Mouse (Mus musculus) limb, embryonic 12.5 days (tissue): Measurements from ENCODE around the gene Pde4d. TPM values are rescaled to one million over a fixed set of nuclear protein-coding genes. Genes with fewer than 3 reads are reported as not detected.
A peak's percentile ranks its signal among the peaks of the same experiment; 100 is the strongest.

Experiments used
- ATAC-seq: fragments of 200-750 bp; cut with Nextera tagmentation; 2 replicates; pipeline ENCODE4 v1.8.0; 2017; ENCODE audit warnings: low read depth, moderate TSS enrichment; ENCODE audit not compliant: insufficient number of reproducible peaks, insufficient read depth, low FRiP score, low TSS enrichment
- H3K27ac ChIP-seq: fragments of 300-500 bp; sonication (generic); 2 replicates; pipeline ENCODE4 v1.5.1; 2016; ENCODE audit warnings: mild to moderate bottlenecking, moderate library complexity
- H3K27me3 ChIP-seq: fragments of 300-500 bp; sonication (generic); 2 replicates; pipeline ENCODE4 v1.6.1; 2016; ENCODE audit warnings: mild to moderate bottlenecking, moderate library complexity
- H3K36me3 ChIP-seq: fragments of 300-500 bp; sonication (generic); 2 replicates; pipeline ENCODE4 v1.6.1; 2016; ENCODE audit warnings: mild to moderate bottlenecking, moderate library complexity
- H3K4me1 ChIP-seq: fragments of 300-500 bp; sonication (generic); replicated peaks from 2 replicates; pipeline ENCODE4 v1.6.1; 2016
- H3K4me2 ChIP-seq: fragments of 300-500 bp; sonication (generic); 2 replicates; pipeline ENCODE4 v1.6.1; 2016; ENCODE audit warnings: mild to moderate bottlenecking, moderate library complexity
- H3K4me3 ChIP-seq: fragments of 300-500 bp; sonication (generic); replicated peaks from 2 replicates; pipeline ENCODE4 v1.5.1; 2016; ENCODE audit warnings: mild to moderate bottlenecking
- H3K9ac ChIP-seq: fragments of 300-500 bp; sonication (generic); replicated peaks from 2 replicates; pipeline ENCODE4 v1.6.1; 2016; ENCODE audit warnings: mild to moderate bottlenecking, moderate library complexity
- H3K9me3 ChIP-seq: fragments of 300-500 bp; sonication (generic); 2 replicates; pipeline ENCODE4 v1.6.1; 2016; ENCODE audit warnings: mild to moderate bottlenecking, moderate library complexity
- WGBS: fragments of 180-500 bp; shearing (Covaris S2); methylation state at CpG from one replicate; pipeline ENCODE4 v1.1.7; 2016; 5-methylcytosine and 5-hydroxymethylcytosine counted together
- polyA plus RNA-seq: library from polyadenylated mRNA; unstranded; fragments of >200 nt; fragmentation: Nextera tagmentation; extraction: Ambion mirVana; gene quantifications from 2 replicates; pipeline ENCODE4 v1.2.1, GENCODE M21; 2016

The Pde4d gene
- polyA plus RNA-seq, 1 experiment from 2014 or later = 23.7 TPM

GRCm38 (mm10) chr13:108490872-108491271, 41.1 kb downstream of the Pde4d start:
- H3K27ac ChIP-seq = no peak overlapping the region
- 87% methylated on average over 2 of the region's 2 CpGs for WGBS

GRCm38 (mm10) chr13:108492886-108493285, 43.1 kb downstream of the Pde4d start:
- ATAC-seq = no peak
- Histone ChIP-seq H3K27ac (no peak overlapping the region), H3K9me3 (no peaks in the 10 kb centered on the region), H3K9ac (no peak overlapping the region), H3K36me3 (no peaks in the 10 kb centered on the region), H3K4me2 (no peak overlapping the region), H3K27me3 (no peaks in the 10 kb centered on the region), H3K4me1 (no peaks in the 10 kb centered on the region), H3K4me3 (no peak overlapping the region)

More at GRCm38 (mm10) chr13:108490872-108491271, 41.1 kb downstream of the Pde4d start:
- no peaks in the 10 kb centered on the region for H3K36me3 ChIP-seq
- no peak for ATAC-seq
- no peak overlapping the region for H3K4me2 ChIP-seq
- no peaks in the 10 kb centered on the region for H3K27me3 ChIP-seq
- H3K4me1 ChIP-seq = no peaks in the 10 kb centered on the region
- no peak overlapping the region for H3K4me3 ChIP-seq
- no peaks in the 10 kb centered on the region for H3K9me3 ChIP-seq
- no peak overlapping the region for H3K9ac ChIP-seq

DNA sequence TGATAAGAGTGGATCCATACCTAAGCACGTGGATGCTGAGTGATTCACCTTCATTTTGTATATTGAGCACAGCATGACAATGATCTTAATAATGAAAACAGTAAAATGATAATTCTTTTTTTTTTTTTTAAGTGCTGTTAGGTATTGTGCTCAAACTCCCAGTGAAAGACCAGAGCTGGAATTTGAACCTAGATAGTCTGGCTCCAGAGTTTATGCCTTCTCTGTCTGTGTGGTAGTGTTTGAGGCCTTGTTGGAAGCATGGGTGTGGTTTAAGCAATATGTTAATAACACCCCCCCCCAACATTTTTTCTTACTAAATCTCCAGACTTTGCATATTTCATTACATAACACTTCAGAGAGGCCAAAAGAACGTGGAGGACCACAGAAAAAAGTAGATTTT, 44.6 kb downstream of the Pde4d start:
- WGBS = 72% methylated on average over 2 of the region's 2 CpGs
- Histone ChIP-seq H3K9me3 (no peaks in the 10 kb centered on the region), H3K36me3 (no peaks in the 10 kb centered on the region), H3K27ac (no peak overlapping the region), H3K4me3 (no peak overlapping the region), H3K9ac (no peak overlapping the region), H3K27me3 (no peaks in the 10 kb centered on the region), H3K4me1 (peaks cover 12% of the 10 kb centered on the region), H3K4me2 (no peak overlapping the region)
- no peak for ATAC-seq

GRCm38 (mm10) chr13:108497768-108498167, 48.0 kb downstream of the Pde4d start:
- 50% methylated on average over 8 of the region's 8 CpGs for WGBS
- peaks cover 12% of the 10 kb centered on the region for H3K4me1 ChIP-seq
- H3K9me3 ChIP-seq = no peaks in the 10 kb centered on the region
- no peak overlapping the region for H3K27ac ChIP-seq
- no peak for ATAC-seq
- peak overlapping the region; percentile 40; the same call in 1 of the 2 replicates for H3K4me2 ChIP-seq
- no peaks in the 10 kb centered on the region for H3K27me3 ChIP-seq
- H3K4me3 ChIP-seq = no peak overlapping the region
- H3K36me3 ChIP-seq = no peaks in the 10 kb centered on the region
- no peak overlapping the region for H3K9ac ChIP-seq

DNA sequence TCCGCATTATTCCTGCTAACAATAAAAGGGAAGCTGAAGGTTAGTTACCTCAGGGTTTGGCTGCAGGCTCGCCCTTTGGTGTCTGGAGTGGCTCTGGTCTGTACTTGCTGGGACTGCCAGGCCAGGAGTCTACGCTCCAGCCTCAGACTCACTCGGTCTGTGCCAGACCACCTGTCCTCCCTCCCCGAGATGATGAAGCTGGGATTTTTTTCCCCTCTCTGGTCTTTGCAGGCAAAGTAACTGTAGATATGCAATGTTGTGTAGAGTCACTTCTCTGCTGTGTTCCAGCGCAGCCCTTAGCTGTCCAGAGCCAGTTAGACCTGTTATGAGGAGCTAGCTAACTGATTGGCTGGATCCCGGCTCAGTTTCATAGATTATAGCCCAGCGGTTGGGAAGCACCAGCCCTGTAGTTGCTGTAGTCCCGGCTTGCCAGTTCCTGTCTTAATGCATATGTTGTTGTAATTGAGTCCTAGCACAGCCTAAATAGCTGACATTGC, 48.5 kb downstream of the Pde4d start:
- H3K9me3 ChIP-seq = no peaks in the 10 kb centered on the region
- no peaks in the 10 kb centered on the region for H3K36me3 ChIP-seq
- H3K4me1 ChIP-seq = peaks cover 12% of the 10 kb centered on the region
- no peak overlapping the region for H3K4me3 ChIP-seq
- no peak overlapping the region for H3K9ac ChIP-seq
- 38% methylated on average over 9 of the region's 9 CpGs for WGBS
- H3K27me3 ChIP-seq = no peaks in the 10 kb centered on the region
- ATAC-seq = peak; percentile 71; the same call in 1 of the 2 replicates
- H3K27ac ChIP-seq = no peak overlapping the region; the same call in 1 of the 2 replicates
- peak overlapping the region; percentile 40 for H3K4me2 ChIP-seq

- WGBS = 21% methylated on average over 9 of the region's 9 CpGs
- ATAC-seq = no peak
These were observed 49.1 kb downstream of the Pde4d start for GRCm38 (mm10) chr13:108498773-108499313.

DNA sequence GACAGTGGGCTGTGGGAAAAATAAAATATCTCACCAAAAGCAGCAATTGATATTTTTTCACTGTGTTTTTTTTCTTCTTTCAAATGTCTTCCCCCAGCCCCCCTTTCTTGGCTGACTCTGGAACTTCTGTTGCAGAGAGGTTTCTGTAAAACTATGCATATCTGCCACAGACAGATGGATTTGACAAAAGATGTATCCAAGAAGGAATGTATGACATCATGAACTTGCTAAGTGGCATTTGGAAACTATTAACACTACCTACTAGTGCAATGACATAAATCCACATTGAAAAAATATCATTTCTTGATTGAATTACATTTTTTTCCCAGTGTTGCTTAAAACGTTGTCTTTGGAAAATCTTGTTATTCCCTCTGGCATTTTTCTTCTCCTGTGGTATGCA, 51.6 kb downstream of the Pde4d start:
- no peaks in the 10 kb centered on the region for H3K9me3 ChIP-seq
- H3K4me1 ChIP-seq = peaks cover 12% of the 10 kb centered on the region
- no peaks in the 10 kb centered on the region for H3K36me3 ChIP-seq
- H3K27me3 ChIP-seq = no peaks in the 10 kb centered on the region
- WGBS = 42% methylated on average over 1 of the region's 1 CpGs
- no peak for ATAC-seq
- H3K9ac ChIP-seq = no peak overlapping the region
- no peak overlapping the region for H3K4me2 ChIP-seq
- no peak overlapping the region for H3K27ac ChIP-seq
- H3K4me3 ChIP-seq = no peak overlapping the region

More at GRCm38 (mm10) chr13:108498773-108499313, 49.1 kb downstream of the Pde4d start:
- Histone ChIP-seq H3K27ac (peak overlapping the region; percentile 23; the same call in 1 of the 2 replicates), H3K4me2 (peak overlapping the region; percentile 40), H3K36me3 (no peaks in the 10 kb centered on the region), H3K27me3 (no peaks in the 10 kb centered on the region), H3K9ac (no peak overlapping the region), H3K4me3 (no peak overlapping the region), H3K4me1 (peaks cover 12% of the 10 kb centered on the region), H3K9me3 (no peaks in the 10 kb centered on the region)

- Histone ChIP-seq H3K9ac (no peak overlapping the region), H3K27me3 (no peaks in the 10 kb centered on the region), H3K27ac (no peak overlapping the region), H3K36me3 (no peaks in the 10 kb centered on the region), H3K4me1 (no peaks in the 10 kb centered on the region), H3K4me3 (no peak overlapping the region), H3K9me3 (no peaks in the 10 kb centered on the region), H3K4me2 (no peak overlapping the region)
- ATAC-seq = no peak
- WGBS = 77% methylated on average over 4 of the region's 4 CpGs
These were observed 74.8 kb downstream of the Pde4d start for GRCm38 (mm10) chr13:108524548-108524947.

- H3K4me2 ChIP-seq = no peak overlapping the region
- no peak overlapping the region for H3K4me3 ChIP-seq
- no peaks in the 10 kb centered on the region for H3K36me3 ChIP-seq
- ATAC-seq = no peak
- no peaks in the 10 kb centered on the region for H3K4me1 ChIP-seq
- H3K27me3 ChIP-seq = no peaks in the 10 kb centered on the region
- WGBS = 87% methylated on average over 6 of the region's 6 CpGs
- no peak overlapping the region for H3K27ac ChIP-seq
- no peaks in the 10 kb centered on the region for H3K9me3 ChIP-seq
- no peak overlapping the region for H3K9ac ChIP-seq
These were observed 75.2 kb downstream of the Pde4d start for GRCm38 (mm10) chr13:108524969-108525368.

DNA sequence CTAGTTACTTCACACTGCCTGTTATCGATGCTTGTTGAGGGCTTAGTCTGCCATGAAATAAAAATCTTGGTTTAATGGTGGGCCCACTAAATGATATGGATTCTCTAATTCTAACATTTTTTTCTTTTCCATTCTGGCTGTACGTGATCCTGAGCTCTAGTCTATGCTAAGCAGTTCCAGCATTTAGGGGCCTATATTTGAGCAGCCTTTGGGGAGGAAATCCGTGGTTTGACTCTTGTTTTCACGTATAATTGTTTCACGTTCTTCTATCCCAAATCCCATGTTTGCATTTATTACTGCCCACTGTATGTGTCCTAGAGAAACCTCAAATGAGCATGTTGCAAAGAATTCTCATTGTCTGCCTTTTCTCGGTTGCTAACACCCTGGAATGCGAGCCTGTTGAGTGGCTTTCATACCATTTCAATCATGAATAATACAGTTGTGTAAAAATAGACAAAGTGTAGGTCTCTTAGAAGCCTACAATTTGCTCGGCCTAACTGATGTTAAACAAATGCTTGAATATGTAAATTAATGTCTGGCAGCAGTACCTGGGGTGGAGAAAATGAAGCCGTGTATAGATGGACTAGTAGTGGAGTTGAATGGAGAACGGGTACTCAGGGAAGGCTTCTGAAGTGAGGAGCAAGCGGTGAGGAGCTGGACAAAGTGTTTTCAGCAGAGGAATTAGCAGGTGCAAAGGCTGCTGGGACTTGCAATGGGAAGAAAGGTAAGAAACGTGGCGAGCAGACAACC, 76.7 kb downstream of the Pde4d start:
- no peak overlapping the region for H3K4me2 ChIP-seq
- 87% methylated on average over 13 of the region's 13 CpGs for WGBS
- no peaks in the 10 kb centered on the region for H3K9me3 ChIP-seq
- no peaks in the 10 kb centered on the region for H3K27me3 ChIP-seq
- no peak overlapping the region for H3K27ac ChIP-seq
- H3K36me3 ChIP-seq = no peaks in the 10 kb centered on the region
- no peak overlapping the region for H3K9ac ChIP-seq
- no peak overlapping the region for H3K4me3 ChIP-seq
- no peaks in the 10 kb centered on the region for H3K4me1 ChIP-seq
- ATAC-seq = no peak

GRCm38 (mm10) chr13:108527090-108527770, 77.5 kb downstream of the Pde4d start:
- no peaks in the 10 kb centered on the region for H3K4me1 ChIP-seq
- H3K27ac ChIP-seq = no peak overlapping the region
- no peaks in the 10 kb centered on the region for H3K9me3 ChIP-seq
- no peak overlapping the region for H3K4me3 ChIP-seq
- 86% methylated on average over 7 of the region's 7 CpGs for WGBS
- ATAC-seq = no peak
- no peak overlapping the region for H3K9ac ChIP-seq
- no peaks in the 10 kb centered on the region for H3K27me3 ChIP-seq
- H3K4me2 ChIP-seq = no peak overlapping the region
- no peaks in the 10 kb centered on the region for H3K36me3 ChIP-seq
